Mouse (Mus musculus) heart, embryonic 14.5 days (tissue): ENCODE data around the gene Col6a2. TPM values are rescaled to one million over a fixed set of nuclear protein-coding genes. Genes with fewer than 3 reads are reported as not detected.

Experiments
- ATAC-seq: fragments of 200-750 bp; cut with Nextera tagmentation; 2 replicates; pipeline ENCODE4 v1.8.0; 2017; ENCODE audit warnings: low read depth, moderate TSS enrichment; ENCODE audit not compliant: insufficient number of reproducible peaks, insufficient read depth, low FRiP score
- H3K27ac ChIP-seq, 2 experiments: fragments of 200-500 bp in 1 of 2; fragments of 300-500 bp in 1 of 2; sonication (generic) in 1 of 2; replicated peaks in 1 of 2; 2 replicates each; pipeline ENCODE4 v1.5.1; 2012 to 2014; ENCODE audit warnings: low read depth in 2 of 2, low read length in 2 of 2, control low read depth in 1 of 2, mild to moderate bottlenecking in 1 of 2, mixed read lengths in 1 of 2; ENCODE audit not compliant: control insufficient read depth in 1 of 2, insufficient read depth in 1 of 2
- H3K27me3 ChIP-seq: fragments of 300-500 bp; sonication (generic); 2 replicates; pipeline ENCODE4 v1.6.1; 2014; ENCODE audit warnings: mild to moderate bottlenecking, low read length, control low read depth; ENCODE audit not compliant: control insufficient read depth, insufficient read depth
- H3K36me3 ChIP-seq: fragments of 300-500 bp; sonication (generic); 2 replicates; pipeline ENCODE4 v1.6.1; 2014; ENCODE audit warnings: mild to moderate bottlenecking, control low read depth, low read length, mixed read lengths; ENCODE audit not compliant: control insufficient read depth, insufficient read depth
- H3K4me1 ChIP-seq, 2 experiments: fragments of 200-500 bp in 1 of 2; fragments of 300-500 bp in 1 of 2; sonication (generic) in 1 of 2; 2 replicates each; pipeline ENCODE4 v1.6.1; 2012 to 2014; ENCODE audit warnings: low read length in 2 of 2, control low read depth in 1 of 2, mixed read lengths in 1 of 2; ENCODE audit not compliant: control insufficient read depth in 2 of 2, insufficient read depth in 2 of 2
- H3K4me2 ChIP-seq: fragments of 300-500 bp; sonication (generic); 2 replicates; pipeline ENCODE4 v1.6.1; 2014; ENCODE audit warnings: mild to moderate bottlenecking, low read length
- H3K4me3 ChIP-seq, 2 experiments: fragments of 200-500 bp in 1 of 2; fragments of 300-500 bp in 1 of 2; sonication (generic) in 1 of 2; 2 replicates each; pipeline ENCODE4 v1.5.1; 2012 to 2014; ENCODE audit warnings: low read length in 2 of 2, mild to moderate bottlenecking in 2 of 2, control low read depth in 1 of 2, low read depth in 1 of 2, moderate library complexity in 1 of 2; ENCODE audit not compliant: control insufficient read depth in 1 of 2, insufficient read depth in 1 of 2
- H3K9ac ChIP-seq: fragments of 300-500 bp; sonication (generic); 2 replicates; pipeline ENCODE4 v1.6.1; 2014; ENCODE audit warnings: mild to moderate bottlenecking, low read length
- H3K9me3 ChIP-seq: fragments of 300-500 bp; sonication (generic); 2 replicates; pipeline ENCODE4 v1.6.1; 2016; ENCODE audit warnings: low read length, control low read depth; ENCODE audit not compliant: control insufficient read depth
- WGBS: fragments of 180-500 bp; shearing (Covaris S2); extraction: QIAGEN DNeasy Blood & Tissue Kit; methylation state at CpG from one replicate; pipeline ENCODE4 v1.1.7; 2014; 5-methylcytosine and 5-hydroxymethylcytosine counted together
- polyA plus RNA-seq: library from polyadenylated mRNA; unstranded; fragments of >200 nt; fragmentation: Nextera tagmentation; extraction: Ambion mirVana; gene quantifications from 2 replicates; pipeline ENCODE4 v1.2.1, GENCODE M21; 2014

Gene Col6a2
- polyA plus RNA-seq, 1 experiment from 2014 or later: 44.7 TPM

DNA sequence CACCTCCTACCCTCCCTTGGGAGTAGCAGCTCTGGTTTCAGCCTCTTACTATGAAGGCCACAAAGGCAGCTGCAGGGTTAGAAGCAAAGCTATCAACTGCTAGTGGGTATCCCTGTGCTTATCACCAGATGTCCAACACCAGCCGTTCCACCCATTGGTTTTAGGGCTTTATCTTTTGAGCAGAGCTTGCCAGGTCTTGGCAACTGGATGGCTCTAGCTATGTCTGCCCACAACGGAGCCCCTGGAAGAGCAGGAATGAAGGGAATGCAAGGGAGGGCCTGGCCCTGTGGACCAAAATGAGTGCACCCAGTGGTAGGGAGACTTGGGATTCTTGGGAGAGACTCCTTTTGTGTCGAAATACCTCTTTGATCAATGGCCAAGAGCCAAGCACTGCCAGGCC lies 20.7 kb downstream of the Col6a2 start:
- WGBS: 24% methylated on average over 3 of the region's 3 CpGs
- Histone ChIP-seq H3K4me1 (peaks cover 10 to 12% of the 10 kb centered on the region in 2 experiments), H3K9me3 (no peaks in the 10 kb centered on the region), H3K4me3 (no peak overlapping the region), H3K27me3 (no peaks in the 10 kb centered on the region), H3K36me3 (peaks cover 42% of the 10 kb centered on the region), H3K9ac (no peak overlapping the region), H3K27ac (peak overlapping the region; percentile 7 to 19; a peak in 2 of 4 replicates), H3K4me2 (no peak overlapping the region)
- 0 out of 2 replicates have a peak, but pooled peaks have one; percentile 28 for ATAC-seq

DNA sequence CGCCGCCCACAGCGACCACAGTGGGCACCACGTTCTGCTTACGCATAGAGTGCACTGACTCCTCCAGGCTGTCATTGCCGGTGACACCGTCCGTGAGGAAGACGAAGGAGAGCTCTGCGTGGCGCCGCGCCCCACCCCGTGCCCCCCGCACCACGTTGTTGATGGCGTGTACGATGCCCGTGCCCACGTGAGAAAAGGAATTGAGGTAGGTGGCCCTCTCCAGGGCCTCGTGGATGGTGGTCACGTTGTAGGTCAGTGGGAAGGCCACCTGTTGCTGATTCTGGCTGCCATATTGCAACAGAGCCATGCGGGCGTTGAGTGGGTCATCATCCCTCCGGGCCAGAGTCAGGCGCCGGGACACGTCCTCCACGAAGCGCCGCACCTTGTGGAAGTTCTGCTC lies 27.1 kb downstream of the Col6a2 start:
- Histone ChIP-seq H3K36me3 (peaks cover 15% of the 10 kb centered on the region; the same call in 1 of the 2 replicates), H3K9ac (no peak overlapping the region), H3K4me1 (no peaks in the 10 kb centered on the region), H3K4me2 (no peak overlapping the region), H3K27ac (no peak overlapping the region), H3K9me3 (no peaks in the 10 kb centered on the region), H3K4me3 (no peak overlapping the region), H3K27me3 (no peaks in the 10 kb centered on the region)
- no peak for ATAC-seq
- WGBS: 91% methylated on average over 31 of the region's 31 CpGs

DNA sequence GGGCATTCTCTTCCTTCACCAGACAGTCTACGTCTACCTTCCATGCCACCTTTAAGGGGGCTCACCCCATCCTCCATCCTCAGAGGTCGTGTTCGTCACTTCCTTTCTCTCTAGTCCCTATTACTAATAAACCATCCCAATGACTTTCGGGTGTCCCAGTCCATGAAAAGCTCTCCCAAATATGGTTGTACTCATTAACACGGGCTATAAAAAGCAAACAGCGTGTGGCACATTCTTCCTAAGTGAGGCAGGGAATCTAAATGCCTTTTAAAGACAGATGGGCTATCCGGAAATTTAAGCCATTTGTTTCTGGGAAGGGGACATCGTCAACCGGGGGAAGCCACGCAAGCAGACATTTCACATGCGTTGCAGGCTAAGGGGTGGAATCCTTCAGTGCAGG lies 33.2 kb downstream of the Col6a2 start:
- no peak overlapping the region for H3K9ac ChIP-seq
- no peaks in the 10 kb centered on the region for H3K9me3 ChIP-seq
- H3K27me3 ChIP-seq: no peaks in the 10 kb centered on the region
- peaks cover 9 to 21% of the 10 kb centered on the region in 2 experiments; a peak in 3 of 4 replicates for H3K4me1 ChIP-seq
- H3K27ac ChIP-seq: peak overlapping the region; percentile 75 to 86
- no peaks in the 10 kb centered on the region for H3K36me3 ChIP-seq
- ATAC-seq: peak; percentile 34; the same call in 1 of the 2 replicates
- H3K4me2 ChIP-seq: no peak overlapping the region
- no peak overlapping the region for H3K4me3 ChIP-seq
- 31% methylated on average over 11 of the region's 11 CpGs for WGBS

DNA sequence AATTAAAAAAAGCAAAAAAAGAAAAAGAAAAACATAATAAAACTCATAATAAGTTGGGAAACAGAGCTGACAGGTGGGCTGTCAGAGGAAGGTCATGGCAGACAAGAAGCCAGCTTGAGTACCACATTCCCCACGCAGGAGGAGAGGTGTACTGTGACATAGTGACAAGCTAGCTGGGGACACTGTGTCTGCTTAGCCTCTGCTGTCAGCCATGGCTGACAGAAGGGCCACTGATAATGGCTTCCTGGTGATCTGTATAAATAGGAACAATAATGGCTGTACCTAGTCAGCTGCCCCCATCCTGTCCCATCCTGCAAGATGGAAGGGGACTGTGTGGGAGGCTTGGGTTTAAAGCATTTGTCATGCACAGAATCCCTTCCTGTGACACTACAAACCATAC lies 37.2 kb downstream of the Col6a2 start:
- no peak overlapping the region for H3K9ac ChIP-seq
- peak; percentile 76; the same call in 1 of the 2 replicates for ATAC-seq
- H3K36me3 ChIP-seq: no peaks in the 10 kb centered on the region
- H3K27ac ChIP-seq: peak overlapping the region; percentile 71 to 84
- H3K4me3 ChIP-seq: no peak overlapping the region
- peaks cover 23 to 36% of the 10 kb centered on the region in 2 experiments for H3K4me1 ChIP-seq
- H3K27me3 ChIP-seq: no peaks in the 10 kb centered on the region
- H3K4me2 ChIP-seq: peak overlapping the region; percentile 4; the same call in 1 of the 2 replicates
- H3K9me3 ChIP-seq: no peaks in the 10 kb centered on the region
- WGBS: 7% methylated on average over 1 of the region's 1 CpGs

DNA sequence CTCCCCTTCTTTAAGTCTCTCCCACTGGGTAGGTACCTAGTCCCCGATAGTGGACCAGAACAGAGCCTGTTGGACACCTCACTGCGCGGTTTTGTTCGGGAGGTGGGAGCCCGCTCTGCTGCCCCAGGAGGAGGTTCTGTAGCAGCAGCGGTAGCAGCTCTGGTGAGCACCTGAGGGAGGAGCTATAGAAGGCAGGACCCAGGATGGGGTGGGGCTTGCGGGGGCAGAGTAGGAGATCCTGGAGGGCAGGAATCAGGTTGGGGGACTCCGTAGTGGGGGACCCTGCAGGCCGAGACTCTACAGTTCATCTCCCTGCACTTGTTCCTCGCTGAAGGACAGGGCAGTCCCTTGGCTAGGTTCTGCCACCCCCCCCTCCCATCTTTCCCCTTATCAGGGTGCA lies 39.3 kb downstream of the Col6a2 start:
- 12% methylated on average over 10 of the region's 10 CpGs for WGBS
- H3K27me3 ChIP-seq: no peaks in the 10 kb centered on the region
- peak overlapping the region; percentile 42 for H3K9ac ChIP-seq
- H3K9me3 ChIP-seq: no peaks in the 10 kb centered on the region
- H3K4me2 ChIP-seq: peak overlapping the region; percentile 51
- H3K4me3 ChIP-seq: peak overlapping the region; percentile 12 to 28; a peak in 3 of 4 replicates
- no peaks in the 10 kb centered on the region for H3K36me3 ChIP-seq
- peak overlapping the region; percentile 57 to 69; a peak in 3 of 4 replicates for H3K27ac ChIP-seq
- H3K4me1 ChIP-seq: peaks cover 23 to 25% of the 10 kb centered on the region in 2 experiments
- 0 out of 2 replicates have a peak, but pooled peaks have one; percentile 38 for ATAC-seq

DNA sequence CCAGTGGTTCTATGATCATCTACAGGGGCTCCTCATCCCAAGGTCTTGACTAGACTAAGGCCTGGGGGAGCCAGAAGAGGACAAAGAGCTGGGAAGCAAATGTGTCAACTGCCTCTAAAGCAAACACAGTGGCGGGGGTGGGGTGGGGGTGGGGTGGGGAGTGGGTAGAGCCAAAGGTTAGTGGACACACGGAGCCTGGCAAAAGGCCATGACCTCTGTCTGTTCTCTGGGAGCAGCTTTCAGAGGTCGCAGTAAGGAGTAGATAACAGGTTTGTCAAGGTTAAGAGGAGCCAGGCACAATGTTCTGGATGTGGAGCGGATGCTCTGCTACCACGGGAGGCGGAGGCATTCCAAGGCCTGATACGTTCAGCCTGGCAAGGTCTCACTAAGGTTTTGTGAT lies 46.5 kb downstream of the Col6a2 start:
- Histone ChIP-seq H3K9me3 (no peaks in the 10 kb centered on the region), H3K27me3 (no peaks in the 10 kb centered on the region)
- 50% methylated on average over 7 of the region's 7 CpGs for WGBS

DNA sequence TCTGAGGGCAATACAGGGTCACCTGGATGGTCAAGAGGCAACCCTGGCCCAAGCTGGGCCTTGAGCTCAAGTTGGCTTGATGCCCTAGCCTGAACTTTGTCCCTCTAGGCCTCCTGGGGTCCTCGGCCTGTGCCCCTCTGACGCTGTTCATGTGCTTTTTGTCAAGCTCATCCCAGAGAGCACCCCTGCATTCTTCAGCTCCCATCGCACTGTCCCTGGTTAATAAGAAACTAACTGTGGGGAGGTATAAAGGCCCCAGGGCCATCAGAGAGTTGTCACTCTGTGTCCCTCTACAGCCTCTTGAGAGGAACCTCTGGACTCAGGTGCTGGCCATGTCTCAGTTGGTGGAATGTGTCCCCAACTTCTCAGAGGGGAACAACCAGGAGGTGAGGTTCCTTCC lies 48.1 kb downstream of the Col6a2 start, which contains the start of gene Ftcd:
Gene Ftcd, plus strand, starts transcription at position 275 of the 400 bp plus-strand sequence.
- no peaks in the 10 kb centered on the region for H3K9me3 ChIP-seq
- H3K9ac ChIP-seq: no peak within 1 kb of the TSS
- no peaks in the 10 kb centered on the region for H3K4me1 ChIP-seq
- WGBS: 83% methylated on average over 3 of the region's 3 CpGs
- H3K4me2 ChIP-seq: no peak within 1 kb of the TSS
- no peak within 1 kb of the TSS for H3K27ac ChIP-seq
- no peaks in the 10 kb centered on the region for H3K36me3 ChIP-seq
- no peak for ATAC-seq
- no peaks in the 10 kb centered on the region for H3K27me3 ChIP-seq
- no peak within 1 kb of the TSS for H3K4me3 ChIP-seq

More for the DNA sequence above, 46.5 kb downstream of the Col6a2 start:
- ATAC-seq: no peak
- Histone ChIP-seq H3K36me3 (no peaks in the 10 kb centered on the region), H3K9ac (no peak overlapping the region), H3K4me2 (no peak overlapping the region), H3K4me3 (no peak overlapping the region), H3K4me1 (no peaks in the 10 kb centered on the region), H3K27ac (no peak overlapping the region)

DNA sequence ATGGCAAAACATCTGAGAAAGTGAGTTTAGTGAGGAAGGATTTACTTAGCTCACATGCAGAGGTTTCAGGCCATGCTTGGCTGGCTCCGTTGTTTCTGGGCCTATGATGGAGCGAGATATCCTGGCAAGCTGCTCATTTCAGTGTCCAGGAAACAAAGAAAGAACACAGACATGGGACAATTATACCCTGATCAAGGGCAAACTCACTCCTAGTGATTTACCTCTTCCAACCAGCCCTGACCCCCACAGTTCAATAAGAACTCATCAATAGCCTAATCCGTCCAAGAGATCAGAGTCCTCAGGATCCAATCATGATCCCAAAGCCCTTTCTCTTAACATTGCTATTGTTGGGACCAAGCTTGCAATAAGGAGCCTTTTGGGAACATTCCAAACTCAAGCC lies 51.3 kb downstream of the Col6a2 start:
- no peak overlapping the region for H3K4me2 ChIP-seq
- WGBS: 78% methylated on average over 3 of the region's 3 CpGs
- H3K9ac ChIP-seq: no peak overlapping the region
- ATAC-seq: no peak
- H3K27ac ChIP-seq: no peak overlapping the region
- H3K36me3 ChIP-seq: no peaks in the 10 kb centered on the region
- H3K27me3 ChIP-seq: no peaks in the 10 kb centered on the region
- H3K9me3 ChIP-seq: no peaks in the 10 kb centered on the region
- peaks cover 0 to 2% of the 10 kb centered on the region in 2 experiments; a peak in 1 of 4 replicates for H3K4me1 ChIP-seq
- no peak overlapping the region for H3K4me3 ChIP-seq
